Mouse (Mus musculus): ENCODE measurements around the gene Ppif.

- TF ChIP-seq CTCF (IDR thresholded peaks at IDR 0.05; ENCODE audit: borderline replicate concordance, insufficient read depth, low read length) = no peak
- TF ChIP-seq POLR2A (IDR thresholded peaks at IDR 0.05; ENCODE audit: low read depth, low read length) = no peak
These were observed 31.7 kb downstream of the Ppif start for GRCm38 (mm10) chr14:25725690-25726089.
